Mouse (Mus musculus): ENCODE data around the gene Mindy4. TPM values are rescaled to one million over a fixed set of nuclear protein-coding genes. Genes with fewer than 3 reads are reported as not detected.
A peak's percentile ranks its signal among the peaks of the same experiment; 100 is the strongest.

Gene Mindy4
- total RNA-seq, 2 experiments from 2014 or later = 3.9 to 5.3 TPM

GRCm38 (mm10) chr6:55310179-55310578 is 107.0 kb downstream of the Mindy4 start:
- peak in 1 of 2 experiments; percentile 12 for DNase-seq

DNA sequence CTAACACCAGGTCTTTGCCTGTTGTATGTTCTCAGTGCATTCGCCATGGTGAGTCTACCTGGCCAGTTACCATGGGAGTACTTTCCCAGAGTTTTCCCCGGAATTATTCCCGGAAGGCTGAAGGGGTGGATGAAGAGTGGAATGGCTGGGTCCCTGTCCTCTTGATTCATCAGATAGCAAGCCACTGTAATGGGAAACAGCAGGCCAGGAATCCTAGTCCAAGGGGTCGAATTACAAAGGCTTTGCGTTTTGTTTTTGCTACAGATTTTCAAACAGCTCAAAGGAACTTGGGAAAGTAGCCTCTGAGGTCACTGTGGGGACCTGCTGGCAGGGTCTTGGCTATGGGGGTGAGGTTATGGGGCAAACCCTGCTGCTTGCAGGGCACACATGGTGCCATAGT is 108.8 kb downstream of the Mindy4 start:
- DNase-seq = no peak

- DNase-seq = no peak
These were observed 110.7 kb downstream of the Mindy4 start for GRCm38 (mm10) chr6:55313893-55314292.

DNA sequence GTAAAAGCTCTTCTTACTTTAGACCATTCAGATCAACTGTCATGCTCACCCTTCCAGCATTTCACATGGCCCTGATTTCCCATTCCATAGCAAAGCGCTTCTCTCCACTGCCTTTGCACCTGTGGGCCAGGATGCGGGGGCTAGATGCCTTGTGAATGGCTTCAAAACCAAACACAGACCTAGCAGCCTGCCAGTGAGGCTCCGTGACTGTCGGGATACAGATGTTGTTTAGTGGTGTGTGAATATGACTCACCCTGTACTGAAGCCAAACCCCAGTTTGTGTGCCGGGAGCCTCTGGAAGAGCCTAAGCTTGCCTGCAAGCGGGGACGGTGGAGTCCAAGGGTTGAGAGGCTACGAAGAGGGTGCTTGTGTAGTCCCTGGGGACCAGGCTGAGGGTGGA is 111.4 kb downstream of the Mindy4 start:
- no peak for DNase-seq

GRCm38 (mm10) chr6:55318597-55318996 is 115.4 kb downstream of the Mindy4 start:
- no peak for DNase-seq

GRCm38 (mm10) chr6:55319585-55320551 is 116.7 kb downstream of the Mindy4 start:
- no peak for DNase-seq

DNA sequence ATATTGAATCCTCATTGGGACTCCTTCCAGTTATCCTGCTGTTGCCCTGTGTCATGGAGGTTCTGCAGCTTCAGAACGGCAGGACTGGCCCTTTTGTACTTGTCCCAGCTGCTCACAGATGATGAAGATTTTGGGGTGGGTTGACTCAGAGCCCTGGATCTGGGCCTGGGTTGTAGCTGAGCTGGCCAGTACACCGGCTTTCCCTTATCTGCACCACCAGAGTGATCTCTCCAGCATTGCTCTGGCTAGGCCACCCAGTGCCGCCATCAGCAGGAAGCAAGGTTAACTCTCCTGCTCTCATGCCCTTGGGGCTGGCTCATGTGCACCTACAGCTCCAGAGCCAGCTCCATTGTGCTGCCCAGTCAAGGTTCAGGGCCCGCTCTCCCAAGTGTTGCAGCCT is 117.7 kb downstream of the Mindy4 start:
- DNase-seq = no peak

- DNase-seq = no peak
These were observed 118.3 kb downstream of the Mindy4 start for GRCm38 (mm10) chr6:55321518-55321917.

- DNase-seq = no peak
These were observed 119.8 kb downstream of the Mindy4 start for GRCm38 (mm10) chr6:55322980-55323379.

- DNase-seq = no peak
These were observed 120.9 kb downstream of the Mindy4 start for GRCm38 (mm10) chr6:55323908-55324634.

GRCm38 (mm10) chr6:55324785-55325184 is 121.6 kb downstream of the Mindy4 start:
- DNase-seq = no peak

- no peak for DNase-seq
These were observed 123.1 kb downstream of the Mindy4 start for GRCm38 (mm10) chr6:55326299-55326698.

- no peak for DNase-seq
These were observed 124.1 kb downstream of the Mindy4 start for GRCm38 (mm10) chr6:55327326-55327725.

GRCm38 (mm10) chr6:55328179-55328578 is 125.0 kb downstream of the Mindy4 start:
- DNase-seq = no peak

- DNase-seq = no peak
These were observed 128.1 kb downstream of the Mindy4 start for GRCm38 (mm10) chr6:55331315-55331714.

- no peak for DNase-seq
These were observed 129.1 kb downstream of the Mindy4 start for GRCm38 (mm10) chr6:55332100-55332772.

- no peak for DNase-seq
These were observed 129.6 kb downstream of the Mindy4 start for GRCm38 (mm10) chr6:55332773-55333109.

DNA sequence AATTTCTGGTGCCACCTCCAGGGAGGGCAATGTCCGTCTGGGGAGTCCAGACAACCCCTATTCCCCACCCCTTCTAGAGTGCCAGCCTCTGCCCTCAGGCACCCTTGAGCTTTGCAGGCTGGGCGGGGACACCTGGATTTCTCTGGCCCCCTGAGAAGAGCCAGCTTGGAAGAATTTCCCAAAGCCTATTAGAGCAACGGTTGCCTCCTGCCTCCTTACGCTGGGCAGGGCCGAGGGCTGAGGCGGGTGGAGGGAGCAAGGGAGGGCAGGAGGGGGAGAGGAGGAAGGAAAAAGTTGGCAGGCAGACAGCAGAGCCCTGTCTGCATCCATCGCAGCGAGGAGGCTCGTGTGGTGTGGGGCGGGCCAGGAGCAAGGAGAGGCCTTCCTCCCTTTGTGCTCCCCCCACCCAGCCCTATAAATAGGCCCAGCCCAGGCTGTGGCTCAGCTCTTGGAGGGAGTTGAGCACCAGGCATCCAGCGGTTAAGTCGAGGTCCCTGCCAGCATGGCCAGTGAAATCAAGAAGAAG is 132.9 kb downstream of the Mindy4 start, which contains the start of gene Aqp1:
Gene Aqp1 (plus strand): TSS at position 444 of the 526 bp plus-strand sequence.
- peak; percentile 12 to 16 for DNase-seq

DNA sequence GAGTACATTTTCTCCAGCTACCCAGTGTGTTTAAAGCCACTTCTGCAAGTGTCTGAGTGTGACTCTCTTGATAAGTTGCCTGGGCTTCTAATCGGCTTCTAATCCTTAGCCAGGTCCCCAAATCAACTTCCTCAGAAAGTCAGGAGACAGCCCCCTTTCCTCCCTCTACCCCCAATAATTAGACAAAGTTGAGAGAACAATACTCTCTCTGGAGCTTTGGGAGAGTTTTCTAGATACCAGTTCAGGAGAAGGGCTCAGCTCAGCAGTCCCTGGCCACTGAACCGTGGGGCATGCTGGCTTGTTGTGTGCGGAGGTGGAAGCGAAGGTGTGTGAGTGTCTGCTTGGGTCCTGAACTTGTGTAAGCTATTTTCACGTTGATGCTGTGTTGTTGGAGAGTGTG is 134.1 kb downstream of the Mindy4 start:
- DNase-seq = no peak

DNA sequence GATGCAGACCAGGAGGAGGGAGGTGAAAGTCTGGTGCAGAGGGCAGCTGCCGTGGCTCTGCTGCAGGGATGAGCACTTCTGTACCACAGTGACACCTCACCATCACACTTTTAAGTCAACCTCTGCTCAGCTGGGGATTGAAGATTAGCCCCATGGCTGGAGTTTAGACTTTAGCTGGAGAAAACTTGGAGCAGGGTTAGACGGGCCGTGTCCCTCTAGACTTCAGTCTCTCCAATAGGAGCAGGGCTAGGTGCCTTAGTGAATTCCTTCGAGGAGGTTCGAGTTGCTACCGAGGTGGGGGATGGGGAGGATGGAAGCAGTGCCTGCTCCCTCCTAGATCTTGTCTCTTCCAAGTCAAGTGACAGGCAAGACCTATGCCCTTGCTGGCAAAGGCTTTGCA is 134.9 kb downstream of the Mindy4 start:
- no peak for DNase-seq

GRCm38 (mm10) chr6:55338934-55339825 is 136.0 kb downstream of the Mindy4 start:
- no peak for DNase-seq

Data from adrenal gland, postnatal 36 days (tissue).